Mouse (Mus musculus) forebrain, embryonic 13.5 days (tissue): ENCODE results near the gene Pcsk6. TPM values are rescaled to one million over a fixed set of nuclear protein-coding genes. Genes with fewer than 3 reads are reported as not detected.

Experiments used
- ATAC-seq: fragments of 200-750 bp; cut with Nextera tagmentation; 2 replicates; pipeline ENCODE4 v1.8.0; 2017
- H3K27ac ChIP-seq: fragments of 300-500 bp; sonication (generic); 2 replicates; pipeline ENCODE4 v1.5.1; 2015; ENCODE audit warnings: inconsistent platforms, mild to moderate bottlenecking, moderate library complexity
- H3K27me3 ChIP-seq: fragments of 300-500 bp; sonication (generic); 2 replicates; pipeline ENCODE4 v1.6.1; 2015; ENCODE audit warnings: mild to moderate bottlenecking, inconsistent platforms
- H3K36me3 ChIP-seq: fragments of 300-500 bp; sonication (generic); 2 replicates; pipeline ENCODE4 v1.6.1; 2015; ENCODE audit warnings: mild to moderate bottlenecking, inconsistent platforms; ENCODE audit not compliant: poor library complexity, severe bottlenecking
- H3K4me1 ChIP-seq: fragments of 300-500 bp; sonication (generic); 2 replicates; pipeline ENCODE4 v1.6.1; 2015; ENCODE audit warnings: inconsistent platforms
- H3K4me2 ChIP-seq: fragments of 300-500 bp; sonication (generic); 2 replicates; pipeline ENCODE4 v1.6.1; 2015; ENCODE audit warnings: inconsistent platforms, mild to moderate bottlenecking, moderate library complexity
- H3K4me3 ChIP-seq: fragments of 300-500 bp; sonication (generic); 2 replicates; pipeline ENCODE4 v1.5.1; 2015; ENCODE audit warnings: mild to moderate bottlenecking, inconsistent platforms
- H3K9ac ChIP-seq: fragments of 300-500 bp; sonication (generic); 2 replicates; pipeline ENCODE4 v1.6.1; 2015; ENCODE audit warnings: mild to moderate bottlenecking, inconsistent platforms
- H3K9me3 ChIP-seq: fragments of 300-500 bp; sonication (generic); replicated peaks from 2 replicates; pipeline ENCODE4 v1.6.1; 2016; ENCODE audit warnings: inconsistent platforms
- WGBS: fragments of 180-500 bp; shearing (Covaris S2); methylation state at CpG from one replicate; pipeline ENCODE4 v1.1.7; 2015; 5-methylcytosine and 5-hydroxymethylcytosine counted together
- polyA plus RNA-seq: library from polyadenylated mRNA; unstranded; fragments of >200 nt; fragmentation: Nextera tagmentation; extraction: Ambion mirVana; gene quantifications from 2 replicates; pipeline ENCODE4 v1.2.1, GENCODE M21; 2015

Pcsk6 gene
- polyA plus RNA-seq, 1 experiment from 2014 or later, result 1.1 TPM

- Histone ChIP-seq H3K4me3 (no peak overlapping the region), H3K4me2 (no peak overlapping the region), H3K27me3 (no peaks in the 10 kb centered on the region), H3K9ac (no peak overlapping the region), H3K4me1 (no peaks in the 10 kb centered on the region), H3K36me3 (no peaks in the 10 kb centered on the region), H3K9me3 (no peaks in the 10 kb centered on the region), H3K27ac (no peak overlapping the region)
- no peak for ATAC-seq
- WGBS, result 82% methylated on average over 6 of the region's 6 CpGs
These were observed 149.0 kb downstream of the Pcsk6 start for GRCm38 (mm10) chr7:66010518-66010917.

DNA sequence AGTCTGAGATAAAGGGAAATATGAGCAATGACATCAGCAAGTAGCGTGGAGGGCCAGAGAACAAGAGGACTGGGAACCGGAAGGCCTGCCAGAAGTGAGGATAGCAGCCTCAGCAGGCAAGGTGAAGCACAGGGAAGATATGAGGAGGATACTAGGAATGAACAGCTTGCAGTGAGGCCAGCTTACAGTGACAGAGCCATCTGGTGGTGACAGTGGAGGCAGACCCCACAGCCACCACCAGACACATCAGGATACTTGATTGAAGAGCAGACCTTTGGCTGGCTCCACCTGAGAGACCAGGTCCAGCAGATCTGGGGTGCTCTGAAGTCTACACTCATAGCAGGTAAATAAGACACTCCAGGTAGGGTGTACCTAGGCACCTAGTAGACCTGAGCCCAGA lies 166.2 kb downstream of the Pcsk6 start:
- Histone ChIP-seq H3K36me3 (no peaks in the 10 kb centered on the region), H3K9ac (no peak overlapping the region), H3K27ac (no peak overlapping the region), H3K9me3 (no peaks in the 10 kb centered on the region), H3K4me3 (no peak overlapping the region), H3K4me2 (no peak overlapping the region), H3K27me3 (no peaks in the 10 kb centered on the region), H3K4me1 (no peaks in the 10 kb centered on the region)
- 84% methylated on average over 2 of the region's 2 CpGs for WGBS
- no peak for ATAC-seq

DNA sequence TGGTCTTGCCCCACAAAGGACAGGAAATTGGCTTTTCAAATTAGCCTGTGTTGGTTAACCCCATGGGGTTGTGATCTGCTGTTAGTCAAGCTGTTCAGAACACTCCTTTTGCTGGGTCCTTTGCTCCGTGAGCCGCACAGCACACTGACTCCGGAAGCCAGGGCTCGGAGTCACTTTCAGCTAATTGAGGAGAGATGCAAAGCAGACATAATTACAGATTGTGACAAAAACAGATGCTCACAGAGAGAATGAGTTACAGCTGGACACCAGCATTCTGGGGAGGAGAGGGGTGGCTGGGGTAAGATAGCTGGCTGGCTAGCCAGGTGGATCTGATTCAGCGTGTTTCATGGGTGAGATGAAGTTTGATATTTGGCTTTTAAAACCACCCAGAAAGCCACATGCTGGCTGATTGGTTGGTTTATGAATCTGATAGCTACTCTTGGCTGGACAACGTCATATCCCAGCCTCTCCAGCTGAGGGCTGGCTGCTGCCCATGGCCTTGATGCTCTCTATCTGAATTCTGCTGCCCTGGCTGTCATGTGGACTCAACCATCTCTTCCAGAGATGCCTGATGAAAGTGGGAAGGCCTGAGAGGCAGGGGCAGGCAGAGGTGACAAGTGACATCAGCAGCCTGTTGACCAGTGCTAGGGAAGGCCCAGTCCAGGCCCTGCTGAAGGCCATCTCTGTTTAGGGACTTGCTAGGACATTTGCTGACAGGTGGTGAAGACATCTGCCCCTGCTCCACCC lies 167.4 kb downstream of the Pcsk6 start:
- Histone ChIP-seq H3K9ac (no peak overlapping the region), H3K27ac (no peak overlapping the region), H3K9me3 (no peaks in the 10 kb centered on the region), H3K4me1 (no peaks in the 10 kb centered on the region), H3K4me2 (no peak overlapping the region), H3K27me3 (no peaks in the 10 kb centered on the region), H3K36me3 (no peaks in the 10 kb centered on the region), H3K4me3 (no peak overlapping the region)
- ATAC-seq, result no peak
- WGBS, result 55% methylated on average over 6 of the region's 6 CpGs

- no peaks in the 10 kb centered on the region for H3K36me3 ChIP-seq
- no peak overlapping the region for H3K27ac ChIP-seq
- WGBS, result 83% methylated on average over 8 of the region's 8 CpGs
- no peak overlapping the region for H3K4me2 ChIP-seq
- no peak overlapping the region for H3K4me3 ChIP-seq
- no peak for ATAC-seq
- no peaks in the 10 kb centered on the region for H3K4me1 ChIP-seq
- H3K9me3 ChIP-seq, result no peaks in the 10 kb centered on the region
- no peaks in the 10 kb centered on the region for H3K27me3 ChIP-seq
- H3K9ac ChIP-seq, result no peak overlapping the region
These were observed 175.3 kb downstream of the Pcsk6 start for GRCm38 (mm10) chr7:66036809-66037208.

- Histone ChIP-seq H3K4me3 (no peak overlapping the region), H3K27me3 (no peaks in the 10 kb centered on the region), H3K9me3 (no peaks in the 10 kb centered on the region), H3K4me1 (0 out of 2 replicates have a peak, but pooled peaks cover 1% of the 10 kb centered on the region), H3K27ac (no peak overlapping the region), H3K36me3 (no peaks in the 10 kb centered on the region), H3K9ac (no peak overlapping the region), H3K4me2 (no peak overlapping the region)
- WGBS, result 85% methylated on average over 3 of the region's 3 CpGs
- ATAC-seq, result no peak
These were observed 176.7 kb downstream of the Pcsk6 start for GRCm38 (mm10) chr7:66038261-66038660.

GRCm38 (mm10) chr7:66038730-66039129 lies 177.2 kb downstream of the Pcsk6 start:
- Histone ChIP-seq H3K9me3 (no peaks in the 10 kb centered on the region), H3K27ac (no peak overlapping the region), H3K4me3 (no peak overlapping the region), H3K27me3 (no peaks in the 10 kb centered on the region), H3K4me1 (peaks cover 6% of the 10 kb centered on the region; the same call in 1 of the 2 replicates), H3K9ac (no peak overlapping the region), H3K36me3 (no peaks in the 10 kb centered on the region), H3K4me2 (no peak overlapping the region)
- 85% methylated on average over 11 of the region's 11 CpGs for WGBS
- no peak for ATAC-seq

GRCm38 (mm10) chr7:66040026-66040814 lies 178.7 kb downstream of the Pcsk6 start:
- H3K4me3 ChIP-seq, result no peak overlapping the region
- H3K27ac ChIP-seq, result no peak overlapping the region
- no peaks in the 10 kb centered on the region for H3K36me3 ChIP-seq
- H3K4me1 ChIP-seq, result peaks cover 17% of the 10 kb centered on the region
- ATAC-seq, result no peak
- H3K9ac ChIP-seq, result no peak overlapping the region
- no peak overlapping the region for H3K4me2 ChIP-seq
- WGBS, result 82% methylated on average over 18 of the region's 18 CpGs
- no peaks in the 10 kb centered on the region for H3K27me3 ChIP-seq
- H3K9me3 ChIP-seq, result no peaks in the 10 kb centered on the region

DNA sequence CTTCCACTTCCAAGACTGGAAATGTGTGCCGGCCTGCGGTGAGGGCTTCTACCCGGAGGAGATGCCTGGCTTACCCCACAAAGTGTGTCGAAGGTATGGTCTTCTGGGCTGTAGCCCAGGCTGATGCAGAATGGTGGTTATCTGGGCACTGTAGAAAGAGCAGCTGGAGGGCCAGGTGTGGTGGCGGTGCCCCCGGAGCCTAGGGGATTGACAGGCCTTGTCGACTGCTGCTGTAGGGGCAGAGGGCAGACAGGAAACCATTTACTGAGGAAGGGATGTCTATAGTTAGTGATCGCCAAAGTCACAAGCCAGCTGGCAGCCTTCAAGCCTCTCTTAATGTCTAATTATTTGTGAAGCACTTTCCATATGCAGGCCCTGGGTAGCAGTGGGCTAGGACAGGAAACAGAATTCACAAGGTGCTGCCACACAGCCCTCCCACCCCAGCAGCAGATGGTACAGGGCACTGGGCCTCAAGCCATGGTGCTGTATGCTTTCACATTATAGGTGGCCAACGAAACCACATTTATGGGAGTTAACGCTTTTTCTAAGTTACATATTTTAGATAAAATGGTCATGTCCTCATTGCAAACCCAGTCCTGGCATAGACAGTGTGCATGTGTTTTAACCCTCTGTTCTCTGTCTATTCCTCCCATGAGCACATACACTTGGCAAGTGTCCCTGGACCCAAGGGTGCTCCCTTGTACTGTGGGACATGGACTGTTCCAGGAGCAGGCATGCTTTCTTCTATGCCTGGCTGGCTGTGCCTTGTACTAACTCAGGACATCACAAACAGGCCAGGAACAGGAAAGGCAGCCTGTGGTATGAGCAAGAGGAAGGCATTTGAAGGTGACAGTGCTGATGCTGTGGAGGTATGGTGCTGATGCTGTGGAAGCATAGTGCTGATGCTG lies 182.3 kb downstream of the Pcsk6 start, which contains the start of gene Gm45213:
TSS of gene Gm45213 (plus strand) at position 51 of the 908 bp plus-strand sequence.
- Histone ChIP-seq H3K4me1 (peaks cover 21% of the 10 kb centered on the region), H3K4me2 (no peak within 1 kb of the TSS), H3K27me3 (no peaks in the 10 kb centered on the region; the same call in 1 of the 2 replicates), H3K9ac (no peak within 1 kb of the TSS), H3K4me3 (no peak within 1 kb of the TSS), H3K9me3 (no peaks in the 10 kb centered on the region), H3K27ac (no peak within 1 kb of the TSS), H3K36me3 (no peaks in the 10 kb centered on the region)
- ATAC-seq, result peak; percentile 53
- WGBS, result 80% methylated on average over 10 of the region's 10 CpGs

- WGBS, result 39% methylated on average over 9 of the region's 9 CpGs
- H3K27ac ChIP-seq, result no peak overlapping the region
- H3K36me3 ChIP-seq, result no peaks in the 10 kb centered on the region
- no peaks in the 10 kb centered on the region for H3K9me3 ChIP-seq
- peaks cover 21% of the 10 kb centered on the region for H3K4me1 ChIP-seq
- no peaks in the 10 kb centered on the region; the same call in 1 of the 2 replicates for H3K27me3 ChIP-seq
- no peak overlapping the region for H3K4me3 ChIP-seq
- H3K4me2 ChIP-seq, result no peak overlapping the region
- H3K9ac ChIP-seq, result no peak overlapping the region
- ATAC-seq, result no peak
These were observed 183.1 kb downstream of the Pcsk6 start for GRCm38 (mm10) chr7:66044617-66045016.

GRCm38 (mm10) chr7:66046921-66047918 lies 185.7 kb downstream of the Pcsk6 start:
- H3K4me1 ChIP-seq, result peaks cover 21% of the 10 kb centered on the region
- H3K27ac ChIP-seq, result no peak overlapping the region
- H3K36me3 ChIP-seq, result no peaks in the 10 kb centered on the region
- H3K4me2 ChIP-seq, result no peak overlapping the region
- no peaks in the 10 kb centered on the region; the same call in 1 of the 2 replicates for H3K27me3 ChIP-seq
- H3K4me3 ChIP-seq, result no peak overlapping the region
- H3K9me3 ChIP-seq, result no peaks in the 10 kb centered on the region
- no peak for ATAC-seq
- 69% methylated on average over 17 of the region's 17 CpGs for WGBS
- H3K9ac ChIP-seq, result no peak overlapping the region

DNA sequence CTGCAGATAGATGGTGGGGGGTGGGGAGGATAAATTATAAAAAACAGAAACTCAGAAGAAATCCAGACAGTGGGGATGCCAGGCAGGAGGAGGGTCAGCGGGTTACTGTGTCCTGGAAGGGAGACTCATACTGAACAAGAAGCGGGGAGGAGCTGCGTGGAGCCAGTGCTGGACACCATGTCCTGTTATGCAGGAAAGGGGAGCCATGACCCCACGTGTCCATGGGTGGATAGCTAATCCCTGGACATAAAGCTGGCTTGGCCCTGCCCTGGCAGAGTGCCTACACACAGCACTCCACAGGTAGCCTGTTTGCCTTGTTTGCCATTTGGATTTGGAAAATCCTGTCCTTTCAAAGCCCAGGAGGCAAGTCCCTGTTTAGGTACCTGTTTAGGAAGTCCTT lies 186.4 kb downstream of the Pcsk6 start:
- peaks cover 21% of the 10 kb centered on the region for H3K4me1 ChIP-seq
- no peaks in the 10 kb centered on the region; the same call in 1 of the 2 replicates for H3K27me3 ChIP-seq
- 82% methylated on average over 4 of the region's 4 CpGs for WGBS
- no peaks in the 10 kb centered on the region for H3K9me3 ChIP-seq
- H3K4me2 ChIP-seq, result no peak overlapping the region
- no peaks in the 10 kb centered on the region for H3K36me3 ChIP-seq
- H3K4me3 ChIP-seq, result no peak overlapping the region
- no peak for ATAC-seq
- H3K27ac ChIP-seq, result no peak overlapping the region
- no peak overlapping the region for H3K9ac ChIP-seq
